Mouse (Mus musculus) kidney, postnatal 0 days (tissue): ENCODE data around the gene Lrp6. TPM values are rescaled to one million over a fixed set of nuclear protein-coding genes. Genes with fewer than 3 reads are reported as not detected.
A peak's percentile ranks its signal among the peaks of the same experiment; 100 is the strongest.

ENCODE experiments used
- ATAC-seq: fragments of 200-750 bp; cut with Nextera tagmentation; replicated peaks from 2 replicates; pipeline ENCODE4 v1.8.0; 2017; ENCODE audit warnings: low read depth, moderate number of reproducible peaks, moderate TSS enrichment, moderate library complexity; ENCODE audit not compliant: low FRiP score
- DNase-seq: peaks from one replicate; pipeline ENCODE4 v3.0.0-alpha.2; 2016; ENCODE audit warnings: low spot score
- H3K27ac ChIP-seq: fragments of 300-500 bp; sonication (generic); 2 replicates; pipeline ENCODE4 v1.5.1; 2014; ENCODE audit warnings: mild to moderate bottlenecking
- H3K27me3 ChIP-seq: fragments of 300-500 bp; sonication (generic); 2 replicates; pipeline ENCODE4 v1.6.1; 2014; ENCODE audit warnings: low read length, mixed read lengths; ENCODE audit not compliant: insufficient read depth
- H3K36me3 ChIP-seq: fragments of 300-500 bp; sonication (generic); 2 replicates; pipeline ENCODE4 v1.6.1; 2014; ENCODE audit warnings: low read length, mixed read lengths; ENCODE audit not compliant: insufficient read depth
- H3K4me1 ChIP-seq: fragments of 300-500 bp; sonication (generic); replicated peaks from 2 replicates; pipeline ENCODE4 v1.6.1; 2014; ENCODE audit warnings: antibody characterized with exemption, low read length, mixed read lengths; ENCODE audit not compliant: insufficient read depth
- H3K4me2 ChIP-seq: fragments of 300-500 bp; sonication (generic); 2 replicates; pipeline ENCODE4 v1.6.1; 2014; ENCODE audit warnings: mild to moderate bottlenecking, low read length, moderate library complexity, mixed read lengths
- H3K4me3 ChIP-seq: fragments of 300-500 bp; sonication (generic); replicated peaks from 2 replicates; pipeline ENCODE4 v1.5.1; 2014; ENCODE audit warnings: low read depth, low read length
- H3K9ac ChIP-seq: fragments of 300-500 bp; sonication (generic); 2 replicates; pipeline ENCODE4 v1.6.1; 2014; ENCODE audit warnings: low read depth, low read length
- H3K9me3 ChIP-seq: fragments of 300-500 bp; sonication (generic); replicated peaks from 2 replicates; pipeline ENCODE4 v1.6.1; 2016; ENCODE audit warnings: low read length, inconsistent platforms, mixed read lengths
- CTCF ChIP-seq: IDR thresholded peaks from 2 replicates; pipeline ENCODE4 v1.5.1; 2016; ENCODE audit warnings: antibody characterized with exemption, low read depth, mild to moderate bottlenecking, moderate library complexity
- WGBS: fragments of 180-500 bp; shearing (Covaris S2); extraction: QIAGEN DNeasy Blood & Tissue Kit; methylation state at CpG from one replicate; pipeline ENCODE4 v1.1.7; 2014; 5-methylcytosine and 5-hydroxymethylcytosine counted together
- polyA plus RNA-seq: library from polyadenylated mRNA; unstranded; fragments of >200 nt; fragmentation: Nextera tagmentation; extraction: Ambion mirVana; gene quantifications from 2 replicates; pipeline ENCODE4 v1.2.1, GENCODE M21; 2015

The Lrp6 gene
- polyA plus RNA-seq, 1 experiment from 2014 or later, result 35.3 TPM

DNA sequence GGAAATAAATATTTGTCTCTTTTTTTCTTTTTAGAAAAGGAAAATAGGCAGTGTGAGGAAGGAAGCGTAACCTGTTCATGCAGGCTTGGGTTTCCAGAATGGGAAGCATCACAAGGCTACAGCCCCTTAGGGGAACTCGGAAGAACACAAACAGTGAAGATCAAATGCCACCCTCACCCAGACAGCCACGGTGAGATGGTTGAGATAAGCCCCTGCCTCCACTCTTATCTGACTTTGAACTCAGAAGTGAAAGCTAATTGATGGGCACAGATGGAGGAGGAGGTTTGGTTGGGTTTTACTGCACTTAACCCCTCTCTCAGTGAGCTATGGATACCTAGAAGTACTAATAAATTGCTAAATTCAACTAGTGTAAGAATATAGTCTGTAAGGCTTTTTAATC, 33.7 kb downstream of the Lrp6 start:
- Histone ChIP-seq H3K4me1 (peaks cover under 1% of the 10 kb centered on the region; the same call in 1 of the 2 replicates), H3K27me3 (no peaks in the 10 kb centered on the region), H3K9me3 (no peaks in the 10 kb centered on the region), H3K4me3 (no peak overlapping the region), H3K36me3 (no peaks in the 10 kb centered on the region), H3K9ac (no peak overlapping the region), H3K27ac (no peak overlapping the region), H3K4me2 (no peak overlapping the region)
- TF ChIP-seq CTCF, result no peak
- 42% methylated on average over 3 of the region's 3 CpGs for WGBS
- DNase-seq (no peak), ATAC-seq (no peak)

DNA sequence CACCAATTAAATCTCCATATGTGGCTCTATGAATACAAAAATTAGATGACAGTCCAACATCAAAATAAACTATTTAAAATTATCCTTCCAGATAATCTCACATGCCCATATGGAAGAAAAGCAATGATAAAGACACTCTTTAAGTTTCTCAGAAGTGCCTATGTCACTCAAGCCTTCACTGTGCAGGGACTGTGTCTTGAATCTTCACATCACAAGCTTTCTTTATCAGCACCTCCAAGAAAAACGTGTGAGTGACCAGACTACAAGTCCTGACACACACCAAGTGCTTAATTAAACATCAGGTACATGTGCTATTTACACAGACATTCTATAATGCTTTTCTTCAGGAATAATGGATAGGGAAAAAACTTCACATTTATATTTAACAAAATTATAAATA, 34.8 kb downstream of the Lrp6 start:
- Histone ChIP-seq H3K9ac (no peak overlapping the region), H3K27ac (no peak overlapping the region), H3K4me1 (peaks cover 11% of the 10 kb centered on the region), H3K4me2 (no peak overlapping the region), H3K27me3 (no peaks in the 10 kb centered on the region), H3K9me3 (no peaks in the 10 kb centered on the region), H3K4me3 (no peak overlapping the region), H3K36me3 (no peaks in the 10 kb centered on the region)
- no peak for DNase-seq
- no peak for TF ChIP-seq CTCF
- ATAC-seq, result no peak
- WGBS, result 55% methylated on average over 1 of the region's 1 CpGs

DNA sequence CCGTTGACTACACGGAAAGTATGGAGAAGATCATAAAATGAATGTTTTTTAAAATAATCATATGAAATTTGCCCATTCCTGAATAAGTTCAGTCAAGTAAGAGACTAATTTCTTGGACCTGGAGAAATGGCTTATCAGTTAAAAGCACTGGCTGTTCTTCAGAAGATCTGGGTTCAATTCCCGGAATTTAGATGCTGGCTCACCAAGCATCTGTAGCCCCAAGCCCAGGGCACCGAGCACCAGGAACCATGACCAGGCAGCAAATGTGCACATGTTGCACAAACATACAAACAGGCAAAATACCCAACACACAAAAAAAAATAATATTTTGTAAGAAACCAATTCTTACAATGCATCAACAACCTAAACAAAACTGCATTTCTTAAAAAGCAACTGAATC, 37.4 kb downstream of the Lrp6 start:
- no peak for DNase-seq
- Histone ChIP-seq H3K4me1 (peaks cover 13% of the 10 kb centered on the region), H3K36me3 (no peaks in the 10 kb centered on the region), H3K9ac (no peak overlapping the region), H3K27me3 (no peaks in the 10 kb centered on the region), H3K4me2 (no peak overlapping the region), H3K9me3 (no peaks in the 10 kb centered on the region), H3K4me3 (no peak overlapping the region), H3K27ac (no peak overlapping the region)
- 92% methylated on average over 4 of the region's 4 CpGs for WGBS
- TF ChIP-seq CTCF, result no peak
- no peak for ATAC-seq

GRCm38 (mm10) chr6:134528396-134528795, 38.4 kb downstream of the Lrp6 start:
- TF ChIP-seq CTCF, result no peak
- no peak overlapping the region for H3K4me2 ChIP-seq
- H3K36me3 ChIP-seq, result no peaks in the 10 kb centered on the region
- no peak for ATAC-seq
- no peak overlapping the region for H3K4me3 ChIP-seq
- no peak for DNase-seq
- H3K4me1 ChIP-seq, result peaks cover 18% of the 10 kb centered on the region
- WGBS, result 93% methylated on average over 7 of the region's 7 CpGs
- no peaks in the 10 kb centered on the region for H3K27me3 ChIP-seq
- H3K27ac ChIP-seq, result no peak overlapping the region
- no peak overlapping the region for H3K9ac ChIP-seq
- H3K9me3 ChIP-seq, result no peaks in the 10 kb centered on the region

- Histone ChIP-seq H3K4me1 (peaks cover 18% of the 10 kb centered on the region), H3K9me3 (no peaks in the 10 kb centered on the region), H3K9ac (no peak overlapping the region), H3K27ac (peak overlapping the region; percentile 42; the same call in 1 of the 2 replicates), H3K27me3 (no peaks in the 10 kb centered on the region), H3K4me3 (no peak overlapping the region), H3K4me2 (no peak overlapping the region; the same call in 1 of the 2 replicates), H3K36me3 (no peaks in the 10 kb centered on the region)
- ATAC-seq (0 out of 2 replicates have a peak, but pooled peaks have one; percentile 16), DNase-seq (no peak)
- WGBS, result 24% methylated on average over 6 of the region's 6 CpGs
- TF ChIP-seq CTCF, result no peak
Measured at GRCm38 (mm10) chr6:134527596-134528128, 39.1 kb downstream of the Lrp6 start.

DNA sequence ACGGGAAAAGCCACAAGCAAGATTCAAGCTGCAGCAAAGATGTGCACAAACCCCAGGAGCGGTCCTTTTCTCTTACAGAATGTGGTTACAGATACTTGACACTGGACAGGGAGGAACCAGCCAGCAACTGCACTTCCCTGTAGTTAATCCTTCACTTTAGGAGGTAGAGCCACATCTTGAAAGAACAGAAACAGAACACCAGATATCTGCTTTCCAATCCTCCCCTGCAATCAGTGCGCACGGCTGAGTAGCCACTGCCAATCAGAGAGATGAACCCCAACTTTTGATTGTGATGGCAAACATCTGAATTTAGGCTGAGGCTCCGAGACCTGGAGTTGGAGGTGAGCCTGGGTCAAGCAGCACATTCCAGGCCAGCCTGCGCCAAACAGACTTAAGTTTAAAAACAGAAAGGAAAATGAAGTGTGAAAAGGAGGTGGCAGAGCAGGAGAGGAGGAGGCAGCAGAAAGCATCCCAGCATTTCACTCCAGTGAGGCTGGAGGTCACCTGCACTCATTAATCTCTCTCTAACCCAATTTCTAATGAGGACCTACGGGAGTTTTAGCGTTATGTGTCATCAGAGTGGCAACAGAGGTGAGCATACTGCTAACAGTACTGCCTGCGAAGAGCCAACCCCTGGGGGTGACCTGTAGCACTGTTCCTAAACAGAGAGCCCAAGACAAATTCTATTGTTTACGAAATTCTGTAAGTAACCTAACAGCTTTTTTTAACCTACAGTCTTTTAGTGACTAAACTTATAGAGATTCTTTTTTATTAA, 39.8 kb downstream of the Lrp6 start:
- WGBS, result 27% methylated on average over 10 of the region's 10 CpGs

More for the DNA sequence above, 39.8 kb downstream of the Lrp6 start:
- no peak for TF ChIP-seq CTCF
- Histone ChIP-seq H3K9ac (no peak overlapping the region), H3K27ac (peak overlapping the region; percentile 42; the same call in 1 of the 2 replicates), H3K4me1 (peaks cover 18% of the 10 kb centered on the region), H3K4me3 (no peak overlapping the region), H3K27me3 (no peaks in the 10 kb centered on the region), H3K4me2 (peak overlapping the region; percentile 14; the same call in 1 of the 2 replicates), H3K9me3 (no peaks in the 10 kb centered on the region), H3K36me3 (no peaks in the 10 kb centered on the region)
- DNase-seq (peak; percentile 86), ATAC-seq (peak; percentile 78)
